Mouse (Mus musculus): ENCODE data around the gene Pbx1. TPM values are rescaled to one million over a fixed set of nuclear protein-coding genes. Genes with fewer than 3 reads are reported as not detected.

Pbx1 gene
- total and polyA plus RNA-seq, 3 experiments, result 0.10 TPM; not detected in 2

DNA sequence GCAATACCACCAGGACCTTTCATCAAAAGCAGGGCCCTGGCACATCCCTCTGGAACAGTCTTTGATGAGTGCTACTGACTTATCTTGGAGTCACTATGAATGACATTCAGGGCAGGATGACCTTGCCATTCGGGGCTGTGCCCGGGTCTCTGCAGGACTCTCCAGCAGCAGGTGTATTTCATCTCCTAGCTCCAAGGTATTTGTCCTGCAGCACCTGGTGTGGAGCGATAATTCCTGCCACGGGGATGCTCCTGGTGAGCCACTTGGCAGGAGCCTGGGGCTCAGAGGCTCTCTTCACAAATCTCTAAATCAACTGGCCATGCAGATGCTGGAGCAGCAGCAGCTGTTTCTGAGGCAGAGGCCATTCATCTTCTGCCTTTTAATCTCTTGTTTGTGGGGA, 340.4 kb downstream of the Pbx1 start:
- DNase-seq (ENCODE audit: low read depth, low spot score), result no peak
- Histone ChIP-seq H3K4me3 (ENCODE audit: control insufficient read depth in 1 of 2, insufficient read depth in 1 of 2, low read depth in 2 of 2, low read length in 2 of 2) (no peak overlapping the region), H3K27me3 (ENCODE audit: control insufficient read depth in 1 of 2, insufficient read depth in 2 of 2, low read length in 2 of 2) (no peaks in the 10 kb centered on the region), H3K9me3 (replicated peaks; ENCODE audit: insufficient read depth, low read length) (no peaks in the 10 kb centered on the region), H3K4me1 (ENCODE audit: control insufficient read depth in 1 of 2, insufficient read depth in 2 of 2, low read length in 2 of 2) (no peaks in the 10 kb centered on the region), H3K9ac (ENCODE audit: control insufficient read depth, low read depth, low read length, poor library complexity, severe bottlenecking) (no peak overlapping the region), H3K79me2 (ENCODE audit: control insufficient read depth, insufficient read depth, low read length, poor library complexity) (no peaks in the 10 kb centered on the region), H3K36me3 (ENCODE audit: control insufficient read depth in 1 of 2, insufficient read depth in 2 of 2, low read length in 2 of 2) (no peaks in the 10 kb centered on the region), H3K27ac (ENCODE audit: control insufficient read depth, low read depth, low read length) (no peak overlapping the region)
- TF ChIP-seq MXI1 (IDR thresholded peaks at IDR 0.05; ENCODE audit: low read depth, low read length) (no peak), NRF1 (IDR thresholded peaks at IDR 0.05; ENCODE audit: insufficient read depth, low read depth, low read length, poor library complexity, severe bottlenecking) (no peak), GATA1 (IDR thresholded peaks at IDR 0.05; ENCODE audit: low read depth, low read length) (no peak), TBP (IDR thresholded peaks at IDR 0.05; ENCODE audit: low read depth, low read length) (no peak), POLR2A (IDR thresholded peaks at IDR 0.05; ENCODE audit: control insufficient read depth in 1 of 2, insufficient read depth in 1 of 2, low read depth in 1 of 2, low read length in 2 of 2, poor library complexity in 1 of 2) (no peak), SMC3 (IDR thresholded peaks at IDR 0.05; ENCODE audit: low read depth, low read length) (no peak), ETS1 (IDR thresholded peaks at IDR 0.05; ENCODE audit: low read depth, low read length) (no peak), CHD1 (IDR thresholded peaks at IDR 0.05; ENCODE audit: low read depth, low read length) (no peak), CHD2 (IDR thresholded peaks at IDR 0.05; ENCODE audit: low read length) (no peak), ZMIZ1 (IDR thresholded peaks at IDR 0.05; ENCODE audit: low read depth, low read length) (no peak), HCFC1 (IDR thresholded peaks at IDR 0.05; ENCODE audit: low read depth, low read length) (no peak), GABPA (IDR thresholded peaks at IDR 0.05; ENCODE audit: low read depth, low read length) (no peak), KAT2A (conservative IDR thresholded peaks at IDR 0.05; ENCODE audit: low read depth, low read length) (no peak), ELF1 (IDR thresholded peaks at IDR 0.05; ENCODE audit: low read depth, low read length) (no peak)

DNA sequence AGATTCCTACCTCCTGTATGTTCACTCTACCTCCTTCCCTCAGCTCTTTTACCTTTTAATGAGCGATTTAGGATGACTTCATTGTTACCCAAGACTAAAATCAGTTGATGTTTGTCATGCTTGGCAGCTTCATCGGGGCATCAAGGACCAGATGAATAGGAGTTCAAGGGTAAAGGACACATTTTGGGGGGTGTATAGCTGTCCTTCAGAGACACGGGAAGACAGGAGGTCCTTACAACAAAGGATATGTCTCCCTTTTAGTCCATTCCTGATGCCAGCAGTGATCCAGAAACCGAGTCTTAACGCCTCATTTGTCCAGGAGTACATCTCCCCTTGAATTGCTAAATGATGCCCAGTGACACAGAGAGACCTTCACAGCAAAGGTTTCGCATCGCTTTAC, 343.4 kb downstream of the Pbx1 start:
- H3K9me3 ChIP-seq (replicated peaks; ENCODE audit: insufficient read depth, low read length), result no peaks in the 10 kb centered on the region
- no peak for DNase-seq (ENCODE audit: low read depth, low spot score)
- H3K27ac ChIP-seq (ENCODE audit: control insufficient read depth, low read depth, low read length), result no peak overlapping the region
- no peaks in the 10 kb centered on the region for H3K36me3 ChIP-seq (ENCODE audit: control insufficient read depth in 1 of 2, insufficient read depth in 2 of 2, low read length in 2 of 2)
- H3K27me3 ChIP-seq (ENCODE audit: control insufficient read depth in 1 of 2, insufficient read depth in 2 of 2, low read length in 2 of 2), result no peaks in the 10 kb centered on the region
- no peak overlapping the region for H3K4me3 ChIP-seq (ENCODE audit: control insufficient read depth in 1 of 2, insufficient read depth in 1 of 2, low read depth in 2 of 2, low read length in 2 of 2)
- H3K9ac ChIP-seq (ENCODE audit: control insufficient read depth, low read depth, low read length, poor library complexity, severe bottlenecking), result no peak overlapping the region
- H3K4me1 ChIP-seq (ENCODE audit: control insufficient read depth in 1 of 2, insufficient read depth in 2 of 2, low read length in 2 of 2), result no peaks in the 10 kb centered on the region
- H3K79me2 ChIP-seq (ENCODE audit: control insufficient read depth, insufficient read depth, low read length, poor library complexity), result no peaks in the 10 kb centered on the region
- TF ChIP-seq MXI1 (IDR thresholded peaks at IDR 0.05; ENCODE audit: low read depth, low read length) (no peak), USF2 (IDR thresholded peaks at IDR 0.05; ENCODE audit: borderline replicate concordance in 1 of 2, insufficient read depth in 1 of 2, low read depth in 1 of 2, low read length in 2 of 2) (no peak), E2F4 (IDR thresholded peaks at IDR 0.05; ENCODE audit: borderline replicate concordance, low read depth, low read length) (no peak), KAT2A (conservative IDR thresholded peaks at IDR 0.05; ENCODE audit: low read depth, low read length) (no peak), MEF2A (IDR thresholded peaks at IDR 0.05; ENCODE audit: extremely low read depth, insufficient replicate concordance, low read depth, low read length, poor library complexity, severe bottlenecking) (no peak), GATA1 (IDR thresholded peaks at IDR 0.05; ENCODE audit: low read depth, low read length) (no peak), EP300 (IDR thresholded peaks at IDR 0.05; ENCODE audit: low read depth in 1 of 2, low read length in 2 of 2) (no peak), POLR2AphosphoS2 (IDR thresholded peaks at IDR 0.05; ENCODE audit: low read length) (no peak), MAFK (IDR thresholded peaks at IDR 0.05; ENCODE audit: borderline replicate concordance, low read depth, low read length) (no peak), NELFE (IDR thresholded peaks at IDR 0.05; ENCODE audit: low read depth, low read length) (no peak), SMC3 (IDR thresholded peaks at IDR 0.05; ENCODE audit: low read depth, low read length) (no peak), SIN3A (IDR thresholded peaks at IDR 0.05; ENCODE audit: low read length) (no peak), NRF1 (IDR thresholded peaks at IDR 0.05; ENCODE audit: insufficient read depth, low read depth, low read length, poor library complexity, severe bottlenecking) (no peak), BHLHE40 (IDR thresholded peaks at IDR 0.05; ENCODE audit: borderline replicate concordance, low read depth, low read length) (no peak), RCOR1 (IDR thresholded peaks at IDR 0.05; ENCODE audit: low read depth, low read length) (no peak), CHD1 (IDR thresholded peaks at IDR 0.05; ENCODE audit: low read depth, low read length) (no peak), ZNF384 (IDR thresholded peaks at IDR 0.05; ENCODE audit: low read depth, low read length) (no peak), POLR2AphosphoS5 (IDR thresholded peaks at IDR 0.05; ENCODE audit: borderline replicate concordance, low read depth, low read length) (no peak), MAX (IDR thresholded peaks at IDR 0.05; ENCODE audit: low read length) (no peak)

Data from MEL (cell line).